Mouse (Mus musculus): ENCODE data around the gene Aldh1a2.

DNA sequence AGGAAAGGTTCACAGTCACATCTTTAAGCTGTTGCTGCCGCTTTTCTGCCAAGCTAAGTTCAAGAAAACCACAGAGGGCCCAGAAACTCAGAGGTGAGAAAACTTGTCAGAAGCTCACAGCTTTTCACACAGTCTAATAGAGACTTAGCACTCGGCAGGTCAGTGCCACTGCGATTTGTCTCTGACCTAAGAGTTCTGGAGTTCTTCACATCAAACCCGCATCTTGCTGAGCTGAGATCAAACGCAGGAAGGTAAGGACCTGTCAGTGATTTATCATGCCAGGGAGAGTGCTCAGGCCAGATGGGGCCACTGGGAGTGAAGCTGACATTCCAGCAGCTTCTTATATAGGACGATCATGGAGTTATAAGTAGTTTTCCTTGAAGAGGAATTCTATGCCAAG is 14.4 kb downstream of the Aldh1a2 start:
- TF ChIP-seq POLR2A (IDR thresholded peaks at IDR 0.05; ENCODE audit: insufficient read length, low read depth) (no peak), MAX (IDR thresholded peaks at IDR 0.05; ENCODE audit: low read depth) (no peak), SRF (IDR thresholded peaks at IDR 0.05; ENCODE audit: control insufficient read depth, insufficient read length, low read depth) (no peak), E2F4 (IDR thresholded peaks at IDR 0.05; ENCODE audit: insufficient read depth) (no peak), TCF12 (IDR thresholded peaks at IDR 0.05; ENCODE audit: insufficient read depth, poor library complexity, severe bottlenecking) (no peak), POLR2AphosphoS2 (IDR thresholded peaks at IDR 0.05; ENCODE audit: insufficient read length, low read depth) (no peak), MYOG (IDR thresholded peaks at IDR 0.05; ENCODE audit: control insufficient read depth in 1 of 3, insufficient read depth in 1 of 3, insufficient read length in 2 of 3, low read depth in 2 of 3) (no peak), USF1 (IDR thresholded peaks at IDR 0.05; ENCODE audit: low read depth) (no peak), CEBPB (IDR thresholded peaks at IDR 0.05; ENCODE audit: insufficient read depth, poor library complexity, severe bottlenecking) (no peak)
